Mouse (Mus musculus) lung, embryonic 16.5 days (tissue): ENCODE measurements at regions not wholly inside any gene's neighbourhood (a gene's known extent, or its start where the extent isn't known, plus 50 kb on each side); places are given as distances from the start of the nearest gene placed in this dataset.
"Not testable (repeated sequence)": the region's sequence is repeated elsewhere in the genome, so short reads cannot be mapped to it uniquely, and the experiment has no call there.

Experiments
- ATAC-seq: fragments of 200-750 bp; cut with Nextera tagmentation; 2 replicates; pipeline ENCODE4 v1.8.0; 2017; ENCODE audit warnings: low read depth, mild to moderate bottlenecking, moderate library complexity
- H3K27ac ChIP-seq: fragments of 300-500 bp; sonication (generic); 2 replicates; pipeline ENCODE4 v1.5.1; 2014; ENCODE audit warnings: mild to moderate bottlenecking, control low read depth, low read length
- H3K27me3 ChIP-seq: fragments of 300-500 bp; sonication (generic); 2 replicates; pipeline ENCODE4 v1.6.1; 2014; ENCODE audit warnings: low read depth, low read length, mixed read lengths; ENCODE audit not compliant: control insufficient read depth, insufficient read depth
- H3K36me3 ChIP-seq: fragments of 300-500 bp; sonication (generic); 2 replicates; pipeline ENCODE4 v1.6.1; 2014; ENCODE audit warnings: low read length; ENCODE audit not compliant: control insufficient read depth, insufficient read depth
- H3K4me1 ChIP-seq: fragments of 300-500 bp; sonication (generic); replicated peaks from 2 replicates; pipeline ENCODE4 v1.6.1; 2014; ENCODE audit warnings: low read length, mixed read lengths; ENCODE audit not compliant: control insufficient read depth, insufficient read depth
- H3K4me2 ChIP-seq: fragments of 300-500 bp; sonication (generic); 2 replicates; pipeline ENCODE4 v1.6.1; 2014; ENCODE audit warnings: low read depth, low read length, control low read depth
- H3K4me3 ChIP-seq: fragments of 300-500 bp; sonication (generic); 2 replicates; pipeline ENCODE4 v1.5.1; 2014; ENCODE audit warnings: mild to moderate bottlenecking, low read length, control low read depth
- H3K9ac ChIP-seq: fragments of 300-500 bp; sonication (generic); 2 replicates; pipeline ENCODE4 v1.6.1; 2014; ENCODE audit warnings: low read length, control low read depth
- H3K9me3 ChIP-seq: fragments of 300-500 bp; sonication (generic); 2 replicates; pipeline ENCODE4 v1.6.1; 2016; ENCODE audit warnings: low read length; ENCODE audit not compliant: control insufficient read depth
- WGBS: fragments of 180-500 bp; shearing (Covaris S2); extraction: QIAGEN DNeasy Blood & Tissue Kit; methylation state at CpG from one replicate; pipeline ENCODE4 v1.1.7; 2014; 5-methylcytosine and 5-hydroxymethylcytosine counted together

GRCm38 (mm10) chr2:53542097-53542496 is 350.6 kb downstream of the Arl6ip6 start:
- Histone ChIP-seq H3K9ac (no peak overlapping the region), H3K27me3 (no peaks in the 10 kb centered on the region), H3K4me1 (no peaks in the 10 kb centered on the region), H3K36me3 (no peaks in the 10 kb centered on the region), H3K9me3 (no peaks in the 10 kb centered on the region), H3K4me2 (no peak overlapping the region), H3K27ac (no peak overlapping the region), H3K4me3 (no peak overlapping the region)
- 62% methylated on average over 2 of the region's 2 CpGs for WGBS
- ATAC-seq, result peak; percentile 80

- ATAC-seq, result no peak
- 62% methylated on average over 1 of the region's 1 CpGs for WGBS
- H3K4me3 ChIP-seq, result no peak overlapping the region
- H3K4me2 ChIP-seq, result no peak overlapping the region
- H3K4me1 ChIP-seq, result no peaks in the 10 kb centered on the region
- no peaks in the 10 kb centered on the region for H3K36me3 ChIP-seq
- no peaks in the 10 kb centered on the region for H3K9me3 ChIP-seq
- no peak overlapping the region for H3K27ac ChIP-seq
- H3K27me3 ChIP-seq, result no peaks in the 10 kb centered on the region
- no peak overlapping the region for H3K9ac ChIP-seq
These were observed 382.5 kb downstream of the Arl6ip6 start for GRCm38 (mm10) chr2:53574007-53574406.

GRCm38 (mm10) chr2:53605829-53606228 is 414.3 kb downstream of the Arl6ip6 start:
- no peak overlapping the region for H3K4me3 ChIP-seq
- no peaks in the 10 kb centered on the region for H3K27me3 ChIP-seq
- no peaks in the 10 kb centered on the region for H3K4me1 ChIP-seq
- 80% methylated on average over 2 of the region's 2 CpGs for WGBS
- H3K9ac ChIP-seq, result no peak overlapping the region
- no peaks in the 10 kb centered on the region; the same call in 1 of the 2 replicates for H3K9me3 ChIP-seq
- no peak overlapping the region for H3K4me2 ChIP-seq
- H3K36me3 ChIP-seq, result no peaks in the 10 kb centered on the region
- ATAC-seq, result no peak
- no peak overlapping the region for H3K27ac ChIP-seq

GRCm38 (mm10) chr2:53619681-53620080 is 428.2 kb downstream of the Arl6ip6 start:
- H3K27ac ChIP-seq, result no peak overlapping the region
- no peak overlapping the region for H3K9ac ChIP-seq
- 78% methylated on average over 3 of the region's 3 CpGs for WGBS
- H3K4me2 ChIP-seq, result no peak overlapping the region
- H3K36me3 ChIP-seq, result no peaks in the 10 kb centered on the region
- H3K9me3 ChIP-seq, result no peaks in the 10 kb centered on the region
- H3K4me3 ChIP-seq, result no peak overlapping the region
- ATAC-seq, result no peak
- no peaks in the 10 kb centered on the region for H3K27me3 ChIP-seq
- H3K4me1 ChIP-seq, result no peaks in the 10 kb centered on the region

GRCm38 (mm10) chr2:53632816-53633474 is 441.4 kb downstream of the Arl6ip6 start:
- 41% methylated on average over 19 of the region's 19 CpGs for WGBS

GRCm38 (mm10) chr2:53668599-53669372 is 416.6 kb downstream of the Rprm start:
- Histone ChIP-seq H3K9ac (no peak overlapping the region), H3K4me2 (no peak overlapping the region), H3K9me3 (no peaks in the 10 kb centered on the region), H3K36me3 (no peaks in the 10 kb centered on the region), H3K27ac (no peak overlapping the region), H3K4me1 (no peaks in the 10 kb centered on the region), H3K27me3 (no peaks in the 10 kb centered on the region), H3K4me3 (no peak overlapping the region)
- 61% methylated on average over 6 of the region's 6 CpGs for WGBS
- ATAC-seq, result no peak

More at GRCm38 (mm10) chr2:53632816-53633474, 441.4 kb downstream of the Arl6ip6 start:
- H3K4me2 ChIP-seq, H3K27me3 ChIP-seq, H3K9me3 ChIP-seq, H3K4me3 ChIP-seq, H3K9ac ChIP-seq, H3K27ac ChIP-seq, H3K4me1 ChIP-seq, H3K36me3 ChIP-seq: not testable (repeated sequence)
- ATAC-seq, result peak; percentile 71; the same call in 1 of the 2 replicates

- ATAC-seq, result no peak
- 57% methylated on average over 5 of the region's 5 CpGs for WGBS
- no peaks in the 10 kb centered on the region for H3K4me1 ChIP-seq
These were observed 404.9 kb downstream of the Rprm start for GRCm38 (mm10) chr2:53680350-53681011.

GRCm38 (mm10) chr2:53682599-53682998 is 402.8 kb downstream of the Rprm start:
- Histone ChIP-seq H3K4me2 (no peak overlapping the region), H3K9ac (no peak overlapping the region), H3K4me3 (no peak overlapping the region), H3K36me3 (no peaks in the 10 kb centered on the region), H3K4me1 (no peaks in the 10 kb centered on the region), H3K9me3 (no peaks in the 10 kb centered on the region), H3K27ac (no peak overlapping the region), H3K27me3 (no peaks in the 10 kb centered on the region)
- WGBS, result 13% methylated on average over 4 of the region's 4 CpGs
- ATAC-seq, result no peak

More at GRCm38 (mm10) chr2:53680350-53681011, 404.9 kb downstream of the Rprm start:
- no peak overlapping the region for H3K4me3 ChIP-seq
- no peaks in the 10 kb centered on the region for H3K27me3 ChIP-seq
- H3K4me2 ChIP-seq, result no peak overlapping the region
- no peak overlapping the region for H3K9ac ChIP-seq
- no peak overlapping the region for H3K27ac ChIP-seq
- no peaks in the 10 kb centered on the region for H3K36me3 ChIP-seq
- H3K9me3 ChIP-seq, result no peaks in the 10 kb centered on the region

- 40% methylated on average over 7 of the region's 7 CpGs for WGBS
- Histone ChIP-seq H3K9ac (no peak overlapping the region), H3K4me3 (no peak overlapping the region), H3K27ac (no peak overlapping the region), H3K4me2 (no peak overlapping the region), H3K27me3 (no peaks in the 10 kb centered on the region), H3K36me3 (no peaks in the 10 kb centered on the region), H3K4me1 (no peaks in the 10 kb centered on the region), H3K9me3 (no peaks in the 10 kb centered on the region)
- peak; percentile 74 for ATAC-seq
These were observed 398.1 kb downstream of the Rprm start for GRCm38 (mm10) chr2:53687281-53687680.
